Mouse (Mus musculus): ENCODE data around the gene Vegfd.

DNA sequence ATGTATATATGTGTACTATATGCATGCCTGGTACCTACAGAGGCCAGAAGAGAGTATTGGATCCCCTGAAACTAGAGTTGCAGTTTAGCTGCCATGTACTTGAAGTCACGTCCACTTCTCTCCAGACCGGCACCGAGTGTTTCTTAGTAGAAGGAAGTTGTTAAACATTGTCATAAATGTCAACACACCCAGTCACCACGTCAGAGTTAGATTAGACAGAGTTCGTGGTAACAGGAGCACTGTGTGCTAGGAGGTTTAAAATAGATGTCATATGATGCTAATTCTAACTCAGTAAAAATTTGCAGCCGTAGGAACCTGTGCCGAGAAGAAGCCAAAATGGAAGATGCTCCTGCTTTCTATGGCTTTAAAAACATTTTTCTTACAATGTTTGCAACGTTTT, 63.5 kb downstream of the Vegfd start, which contains the start of gene Asb11:
- TF ChIP-seq ZMIZ1 (IDR thresholded peaks at IDR 0.05; ENCODE audit: low read depth, low read length) (no peak), POLR2AphosphoS2 (IDR thresholded peaks at IDR 0.05; ENCODE audit: low read length) (no peak), POLR2A (IDR thresholded peaks at IDR 0.05; ENCODE audit: control insufficient read depth in 1 of 2, insufficient read depth in 1 of 2, low read depth in 1 of 2, low read length in 2 of 2, poor library complexity in 1 of 2) (no peak), NRF1 (IDR thresholded peaks at IDR 0.05; ENCODE audit: insufficient read depth, low read depth, low read length, poor library complexity, severe bottlenecking) (no peak)
